Mouse (Mus musculus): ENCODE data around the gene Dnlz. TPM values are rescaled to one million over a fixed set of nuclear protein-coding genes. Genes with fewer than 3 reads are reported as not detected.

The Dnlz gene
- polyA plus RNA-seq, 1 experiment from 2014 or later: 35.0 TPM

DNA sequence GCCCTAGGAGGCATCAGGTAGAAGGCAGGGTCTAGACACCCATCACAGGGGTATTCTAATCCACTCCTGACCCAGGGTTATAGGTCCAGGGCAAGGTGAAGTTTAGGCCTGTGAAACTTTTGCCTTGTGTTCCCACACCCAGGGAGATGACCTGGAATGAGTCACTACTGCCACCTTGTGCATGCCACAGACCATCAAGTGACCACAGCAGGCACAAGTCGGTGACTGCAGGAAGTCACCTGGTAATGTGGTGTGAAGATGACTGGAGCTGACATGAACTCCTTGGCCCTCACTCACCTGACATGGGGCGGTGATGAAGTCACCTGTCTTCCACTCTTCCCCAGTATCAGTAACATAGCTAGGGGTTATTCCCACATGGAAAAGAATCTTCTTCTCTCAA is 39.1 kb downstream of the Dnlz start:
- 65% methylated on average over 2 of the region's 2 CpGs for WGBS
- Histone ChIP-seq H3K4me1 (ENCODE audit: control insufficient read depth, insufficient read depth, low read length) (peaks cover 30% of the 10 kb centered on the region), H3K9me3 (ENCODE audit: control insufficient read depth, low read length) (no peaks in the 10 kb centered on the region), H3K27me3 (ENCODE audit: control insufficient read depth, insufficient read depth, low read length) (no peaks in the 10 kb centered on the region), H3K36me3 (ENCODE audit: control insufficient read depth, insufficient read depth, low read length) (no peaks in the 10 kb centered on the region), H3K9ac (ENCODE audit: low read length) (no peak overlapping the region), H3K4me2 (no peak overlapping the region), H3K4me3 (ENCODE audit: low read depth, low read length) (no peak overlapping the region), H3K27ac (ENCODE audit: low read depth, low read length) (no peak overlapping the region)
- no peak for DNase-seq (ENCODE audit: low spot score, missing footprints)
- ATAC-seq (ENCODE audit: low FRiP score): no peak

DNA sequence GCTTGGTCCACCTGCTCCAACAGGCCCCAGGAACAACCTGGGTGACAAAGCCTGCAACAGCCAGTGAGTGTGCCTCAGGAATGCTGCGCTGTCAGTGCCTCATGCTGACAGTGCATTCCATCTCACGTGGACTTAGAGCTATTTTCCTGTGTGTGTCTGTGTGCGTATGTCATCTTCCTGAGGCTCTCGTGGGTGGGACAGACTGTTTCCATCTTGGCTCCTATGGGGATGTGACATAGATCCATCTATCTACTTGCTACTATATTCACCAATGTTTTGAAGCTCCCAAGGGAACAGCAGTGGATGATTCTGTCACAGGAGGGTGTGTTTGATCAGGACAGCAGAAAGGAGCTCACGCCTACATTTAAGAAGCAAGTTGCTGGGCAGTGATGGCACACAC is 40.0 kb downstream of the Dnlz start:
- 74% methylated on average over 5 of the region's 5 CpGs for WGBS
- DNase-seq (ENCODE audit: low spot score, missing footprints) (peak; percentile 69), ATAC-seq (ENCODE audit: low FRiP score) (no peak)
- Histone ChIP-seq H3K4me2 (no peak overlapping the region), H3K36me3 (ENCODE audit: control insufficient read depth, insufficient read depth, low read length) (no peaks in the 10 kb centered on the region), H3K9me3 (ENCODE audit: control insufficient read depth, low read length) (no peaks in the 10 kb centered on the region), H3K9ac (ENCODE audit: low read length) (no peak overlapping the region), H3K27me3 (ENCODE audit: control insufficient read depth, insufficient read depth, low read length) (no peaks in the 10 kb centered on the region), H3K27ac (ENCODE audit: low read depth, low read length) (no peak overlapping the region), H3K4me3 (ENCODE audit: low read depth, low read length) (no peak overlapping the region), H3K4me1 (ENCODE audit: control insufficient read depth, insufficient read depth, low read length) (peaks cover 23% of the 10 kb centered on the region)

DNA sequence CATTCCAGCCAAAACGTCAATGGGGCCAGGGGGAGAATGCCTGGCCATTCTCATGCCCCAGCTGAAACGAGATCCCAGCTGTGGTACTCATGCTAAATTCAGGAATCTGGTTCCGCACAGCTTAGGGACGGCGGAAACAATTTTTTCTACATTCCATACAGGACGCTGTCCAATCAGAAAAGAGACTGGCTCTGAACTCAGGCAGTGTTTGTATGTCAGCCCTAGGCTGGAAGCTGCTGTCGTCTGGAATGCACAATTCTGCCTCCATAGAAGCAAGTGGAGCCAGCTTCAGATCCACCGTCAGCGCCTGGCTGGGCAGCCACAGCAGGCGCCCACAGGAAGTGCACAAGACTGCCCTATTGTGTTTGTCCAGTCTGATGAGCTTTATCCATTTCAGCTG is 42.2 kb downstream of the Dnlz start:
- WGBS: 31% methylated on average over 10 of the region's 10 CpGs

DNA sequence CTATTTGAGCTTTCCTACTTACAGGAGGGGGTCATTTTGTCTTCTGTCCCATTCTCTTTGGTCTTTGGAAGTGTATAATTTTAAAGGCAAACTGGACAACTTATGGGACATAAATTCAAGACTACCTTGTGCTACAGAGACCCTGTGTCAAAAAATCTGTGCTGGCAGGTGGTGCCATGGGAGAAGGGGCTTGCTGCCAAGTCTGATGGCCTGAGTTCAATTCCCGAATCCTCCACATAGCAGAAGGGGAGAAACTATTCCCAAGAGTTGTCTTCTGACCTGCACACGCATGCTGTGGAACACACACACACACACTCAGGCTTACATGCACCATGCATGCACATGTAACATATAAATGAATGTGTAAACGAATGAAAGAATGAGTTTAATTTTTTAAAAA is 45.2 kb downstream of the Dnlz start:
- no peak overlapping the region for H3K4me3 ChIP-seq (ENCODE audit: low read depth, low read length)
- WGBS: 87% methylated on average over 3 of the region's 3 CpGs
- no peak overlapping the region for H3K27ac ChIP-seq (ENCODE audit: low read depth, low read length)
- H3K27me3 ChIP-seq (ENCODE audit: control insufficient read depth, insufficient read depth, low read length): no peaks in the 10 kb centered on the region
- peak; percentile 33 for DNase-seq (ENCODE audit: low spot score, missing footprints)
- no peaks in the 10 kb centered on the region for H3K9me3 ChIP-seq (ENCODE audit: control insufficient read depth, low read length)
- no peaks in the 10 kb centered on the region for H3K36me3 ChIP-seq (ENCODE audit: control insufficient read depth, insufficient read depth, low read length)
- H3K9ac ChIP-seq (ENCODE audit: low read length): no peak overlapping the region
- H3K4me1 ChIP-seq (ENCODE audit: control insufficient read depth, insufficient read depth, low read length): peaks cover 8% of the 10 kb centered on the region; the same call in 1 of the 2 replicates
- no peak overlapping the region for H3K4me2 ChIP-seq
- no peak for ATAC-seq (ENCODE audit: low FRiP score)

More for the DNA sequence above, 42.2 kb downstream of the Dnlz start:
- Histone ChIP-seq H3K9me3 (ENCODE audit: control insufficient read depth, low read length) (no peaks in the 10 kb centered on the region), H3K9ac (ENCODE audit: low read length) (no peak overlapping the region), H3K27ac (ENCODE audit: low read depth, low read length) (no peak overlapping the region; the same call in 1 of the 2 replicates), H3K4me1 (ENCODE audit: control insufficient read depth, insufficient read depth, low read length) (peaks cover 11% of the 10 kb centered on the region), H3K4me2 (no peak overlapping the region), H3K36me3 (ENCODE audit: control insufficient read depth, insufficient read depth, low read length) (no peaks in the 10 kb centered on the region), H3K27me3 (ENCODE audit: control insufficient read depth, insufficient read depth, low read length) (no peaks in the 10 kb centered on the region), H3K4me3 (ENCODE audit: low read depth, low read length) (no peak overlapping the region)
- DNase-seq (ENCODE audit: low spot score, missing footprints) (peak; percentile 90), ATAC-seq (ENCODE audit: low FRiP score) (peak; percentile 78)

DNA sequence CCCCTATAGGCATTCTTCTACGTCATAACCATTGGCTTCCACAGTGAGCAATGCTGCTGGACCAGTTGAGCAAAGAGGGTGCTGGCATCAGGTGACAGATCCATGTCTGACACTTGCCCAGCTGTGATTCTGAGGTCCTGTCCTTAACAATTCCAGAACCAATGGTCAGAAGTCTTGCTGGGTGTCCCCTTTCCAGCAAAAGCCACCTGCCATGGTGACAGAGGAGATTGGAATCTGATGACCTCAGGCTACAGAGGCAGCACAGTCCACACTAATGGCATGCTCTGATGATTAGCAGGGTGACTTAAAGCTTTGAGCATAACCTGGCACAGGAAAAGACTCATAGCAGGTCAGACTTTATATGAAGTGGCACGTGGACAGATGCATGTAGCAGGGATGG is 46.4 kb downstream of the Dnlz start:
- Histone ChIP-seq H3K4me1 (ENCODE audit: control insufficient read depth, insufficient read depth, low read length) (peaks cover 8% of the 10 kb centered on the region; the same call in 1 of the 2 replicates), H3K36me3 (ENCODE audit: control insufficient read depth, insufficient read depth, low read length) (no peaks in the 10 kb centered on the region), H3K9ac (ENCODE audit: low read length) (no peak overlapping the region), H3K27ac (ENCODE audit: low read depth, low read length) (no peak overlapping the region), H3K4me2 (no peak overlapping the region), H3K9me3 (ENCODE audit: control insufficient read depth, low read length) (no peaks in the 10 kb centered on the region), H3K27me3 (ENCODE audit: control insufficient read depth, insufficient read depth, low read length) (no peaks in the 10 kb centered on the region), H3K4me3 (ENCODE audit: low read depth, low read length) (no peak overlapping the region)
- DNase-seq (ENCODE audit: low spot score, missing footprints) (peak; percentile 2), ATAC-seq (ENCODE audit: low FRiP score) (no peak)
- 83% methylated on average over 2 of the region's 2 CpGs for WGBS

DNA sequence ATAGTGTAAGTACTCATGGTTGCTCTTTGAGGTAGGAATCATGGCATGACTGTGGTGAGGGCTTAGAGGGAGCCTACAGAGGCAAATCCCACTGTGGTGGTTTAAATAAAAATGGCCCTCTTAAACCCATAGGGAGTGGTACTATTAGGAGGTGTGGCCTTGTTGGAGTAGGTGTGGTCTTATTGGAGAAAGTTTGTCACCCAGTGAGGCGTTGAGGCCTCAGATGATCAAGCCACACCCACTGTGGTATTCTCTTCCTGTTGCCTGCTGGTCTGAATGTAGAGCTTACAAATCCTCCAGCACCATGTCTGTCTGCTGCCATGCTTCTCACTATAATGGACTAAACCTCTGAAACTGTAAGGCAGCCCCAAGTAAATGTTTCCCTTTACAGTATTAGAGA is 47.2 kb downstream of the Dnlz start:
- Histone ChIP-seq H3K27me3 (ENCODE audit: control insufficient read depth, insufficient read depth, low read length) (no peaks in the 10 kb centered on the region), H3K9me3 (ENCODE audit: control insufficient read depth, low read length) (no peaks in the 10 kb centered on the region), H3K4me2 (no peak overlapping the region), H3K9ac (ENCODE audit: low read length) (no peak overlapping the region), H3K4me3 (ENCODE audit: low read depth, low read length) (no peak overlapping the region), H3K4me1 (ENCODE audit: control insufficient read depth, insufficient read depth, low read length) (peaks cover 9% of the 10 kb centered on the region; the same call in 1 of the 2 replicates), H3K36me3 (ENCODE audit: control insufficient read depth, insufficient read depth, low read length) (no peaks in the 10 kb centered on the region), H3K27ac (ENCODE audit: low read depth, low read length) (no peak overlapping the region)
- ATAC-seq (ENCODE audit: low FRiP score) (no peak), DNase-seq (ENCODE audit: low spot score, missing footprints) (peak; percentile 17)
- 80% methylated on average over 1 of the region's 1 CpGs for WGBS

DNA sequence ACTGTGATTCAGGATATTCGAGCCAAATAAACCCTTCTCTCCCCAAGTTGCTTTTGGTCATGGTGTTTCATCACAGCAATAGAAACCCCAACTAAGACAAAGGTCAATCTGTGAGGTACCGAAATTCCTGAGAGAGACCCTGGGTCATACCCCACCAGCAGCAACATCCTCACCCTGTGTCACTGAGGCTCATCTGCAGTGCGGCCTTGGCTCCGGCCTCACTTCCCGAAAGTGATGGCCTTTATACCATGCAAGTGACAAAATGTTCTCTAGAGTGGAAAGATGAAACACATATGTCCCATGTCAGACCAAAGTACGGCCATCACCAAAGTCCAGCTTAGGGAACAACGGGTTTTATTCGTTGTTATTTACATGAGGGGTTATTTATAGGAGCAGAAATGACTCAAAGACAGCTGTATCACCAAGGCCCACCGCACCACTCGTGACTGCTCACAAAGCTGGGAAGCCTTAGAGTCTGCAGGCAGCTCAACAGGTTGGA is 49.9 kb downstream of the Dnlz start:
- Histone ChIP-seq H3K4me3 (ENCODE audit: low read depth, low read length) (no peak overlapping the region), H3K27me3 (ENCODE audit: control insufficient read depth, insufficient read depth, low read length) (no peaks in the 10 kb centered on the region), H3K27ac (ENCODE audit: low read depth, low read length) (no peak overlapping the region), H3K36me3 (ENCODE audit: control insufficient read depth, insufficient read depth, low read length) (no peaks in the 10 kb centered on the region), H3K9ac (ENCODE audit: low read length) (no peak overlapping the region), H3K4me2 (no peak overlapping the region), H3K4me1 (ENCODE audit: control insufficient read depth, insufficient read depth, low read length) (peaks cover 29% of the 10 kb centered on the region), H3K9me3 (ENCODE audit: control insufficient read depth, low read length) (no peaks in the 10 kb centered on the region)
- ATAC-seq (ENCODE audit: low FRiP score) (no peak), DNase-seq (ENCODE audit: low spot score, missing footprints) (no peak)
- WGBS: 87% methylated on average over 10 of the region's 10 CpGs

DNA sequence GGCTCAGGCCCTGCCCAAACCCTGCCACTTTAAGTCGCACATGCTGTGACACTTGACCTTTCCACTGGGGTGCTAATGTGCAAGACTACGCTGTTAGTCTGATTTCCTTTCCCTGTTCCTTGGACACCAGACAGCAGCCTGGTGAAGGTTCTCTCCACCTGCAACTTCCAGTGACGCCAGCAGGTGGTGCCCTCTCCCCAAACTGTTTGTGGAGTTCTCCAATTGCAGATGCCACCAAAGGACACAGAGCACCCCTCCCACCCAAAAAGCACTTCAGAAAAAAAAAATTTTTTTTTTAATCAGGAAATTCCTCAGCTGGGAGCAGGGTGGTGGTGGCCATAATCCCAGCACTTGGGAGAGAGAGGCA is 51.1 kb downstream of the Dnlz start:
- Histone ChIP-seq H3K36me3 (ENCODE audit: control insufficient read depth, insufficient read depth, low read length) (no peaks in the 10 kb centered on the region), H3K27ac (ENCODE audit: low read depth, low read length) (no peak overlapping the region), H3K9me3 (ENCODE audit: control insufficient read depth, low read length) (no peaks in the 10 kb centered on the region), H3K4me2 (no peak overlapping the region), H3K4me1 (ENCODE audit: control insufficient read depth, insufficient read depth, low read length) (peaks cover 32% of the 10 kb centered on the region), H3K4me3 (ENCODE audit: low read depth, low read length) (no peak overlapping the region), H3K9ac (ENCODE audit: low read length) (no peak overlapping the region), H3K27me3 (ENCODE audit: control insufficient read depth, insufficient read depth, low read length) (no peaks in the 10 kb centered on the region)
- peak; percentile 99 for DNase-seq (ENCODE audit: low spot score, missing footprints)
- 0% methylated on average over 3 of the region's 3 CpGs for WGBS
- ATAC-seq (ENCODE audit: low FRiP score): no peak; the same call in 1 of the 2 replicates

DNA sequence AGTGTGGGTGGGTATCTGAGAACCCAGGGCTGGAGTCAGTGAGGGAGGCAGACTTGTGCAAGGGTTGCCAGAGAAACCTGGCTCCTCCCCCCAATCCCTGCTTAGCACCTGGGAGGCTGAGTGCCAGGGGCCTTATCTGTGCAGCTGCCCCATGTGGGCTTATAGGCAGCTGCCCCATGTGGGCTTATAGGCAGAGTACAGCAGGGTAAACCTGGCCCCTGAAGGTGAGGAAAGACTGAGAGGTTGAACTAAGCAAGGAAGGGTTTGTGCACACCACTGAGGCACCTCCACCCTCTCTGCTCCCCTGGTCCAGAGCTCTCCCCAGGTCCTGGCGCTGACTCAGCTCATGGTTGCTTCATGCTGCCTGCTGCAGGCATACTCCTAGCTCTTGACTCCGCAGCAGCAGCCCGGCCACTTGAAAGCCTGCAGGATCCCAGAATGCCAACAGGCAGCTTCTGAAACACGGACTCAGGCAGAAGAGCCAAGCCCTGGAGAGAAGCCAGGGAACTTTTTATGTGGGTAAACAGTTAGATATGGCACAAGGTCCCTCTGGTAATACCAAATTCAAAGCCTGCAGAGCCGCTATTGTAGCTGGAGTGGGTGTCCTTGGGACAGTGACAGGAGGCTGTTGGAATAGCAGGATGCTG is 51.6 kb downstream of the Dnlz start:
- ATAC-seq (ENCODE audit: low FRiP score) (no peak), DNase-seq (ENCODE audit: low spot score, missing footprints) (no peak)
- Histone ChIP-seq H3K27me3 (ENCODE audit: control insufficient read depth, insufficient read depth, low read length) (no peaks in the 10 kb centered on the region), H3K27ac (ENCODE audit: low read depth, low read length) (no peak overlapping the region), H3K36me3 (ENCODE audit: control insufficient read depth, insufficient read depth, low read length) (no peaks in the 10 kb centered on the region), H3K9me3 (ENCODE audit: control insufficient read depth, low read length) (no peaks in the 10 kb centered on the region), H3K4me2 (no peak overlapping the region), H3K4me1 (ENCODE audit: control insufficient read depth, insufficient read depth, low read length) (peaks cover 32% of the 10 kb centered on the region), H3K4me3 (ENCODE audit: low read depth, low read length) (no peak overlapping the region), H3K9ac (ENCODE audit: low read length) (no peak overlapping the region)
- 49% methylated on average over 5 of the region's 5 CpGs for WGBS

Measured in midbrain, embryonic 11.5 days (tissue).